Mouse (Mus musculus) gastrocnemius, adult 2 months (tissue): Measurements from ENCODE around the gene Wap. TPM values are rescaled to one million over a fixed set of nuclear protein-coding genes. Genes with fewer than 3 reads are reported as not detected.

Experiments
- DNase-seq: peaks from one replicate; pipeline ENCODE4 v3.0.0; 2022
- H3K27ac ChIP-seq: fragments of 200-600 bp; 2 replicates; pipeline ENCODE4 v1.8.1; 2022; ENCODE audit warnings: mild to moderate bottlenecking
- H3K4me3 ChIP-seq: fragments of 200-600 bp; 2 replicates; pipeline ENCODE4 v1.8.1; 2022; ENCODE audit warnings: mild to moderate bottlenecking, moderate library complexity
- CTCF ChIP-seq: fragments of 200-600 bp; IDR thresholded peaks from 2 replicates; pipeline ENCODE4 v1.8.1; 2022; ENCODE audit warnings: antibody characterized with exemption, mild to moderate bottlenecking, moderate library complexity
- intact Hi-C: fragments of 180-260 bp; cut with DNase I; formaldehyde crosslinking; loops from one replicate; pipeline ENCODE4 v1.15.1; 2025
- total RNA-seq, 2 experiments: library from RNA; stranded (reverse); gene quantifications; 2 replicates each; pipeline ENCODE4 v1.2.3; 2021

Wap gene
- total RNA-seq, 2 experiments from 2014 or later: not detected

GRCm38 (mm10) chr11:6600284-6600944 lies 38.0 kb downstream of the Wap start:
- intact Hi-C loops: no loop called here
- peak; percentile 10 for DNase-seq
- no peak for TF ChIP-seq CTCF
- H3K4me3 ChIP-seq: no peak overlapping the region
- H3K27ac ChIP-seq: no peak overlapping the region

- no peak overlapping the region for H3K4me3 ChIP-seq
- intact Hi-C loops: no loop called here
- H3K27ac ChIP-seq: no peak overlapping the region
- TF ChIP-seq CTCF: no peak
- no peak for DNase-seq
These were observed 38.6 kb downstream of the Wap start for GRCm38 (mm10) chr11:6599831-6600230.

GRCm38 (mm10) chr11:6599011-6599681 lies 39.3 kb downstream of the Wap start:
- DNase-seq: no peak
- intact Hi-C loops: no loop called here
- Histone ChIP-seq H3K4me3 (peak overlapping the region; percentile 11), H3K27ac (peak overlapping the region; percentile 46; the same call in 1 of the 2 replicates)
- no peak for TF ChIP-seq CTCF

GRCm38 (mm10) chr11:6598191-6598889 lies 40.1 kb downstream of the Wap start:
- no peak for TF ChIP-seq CTCF
- DNase-seq: no peak
- intact Hi-C loops: no loop called here
- Histone ChIP-seq H3K27ac (peak overlapping the region; percentile 46; the same call in 1 of the 2 replicates), H3K4me3 (peak overlapping the region; percentile 11; the same call in 1 of the 2 replicates)

- TF ChIP-seq CTCF: no peak
- H3K27ac ChIP-seq: no peak overlapping the region
- DNase-seq: no peak
- intact Hi-C loops: no loop called here
- H3K4me3 ChIP-seq: no peak overlapping the region
These were observed 40.9 kb downstream of the Wap start for GRCm38 (mm10) chr11:6597523-6597922.

GRCm38 (mm10) chr11:6596616-6597015 lies 41.8 kb downstream of the Wap start:
- no peak for DNase-seq
- no peak overlapping the region for H3K27ac ChIP-seq
- intact Hi-C loops: no loop called here
- no peak for TF ChIP-seq CTCF
- H3K4me3 ChIP-seq: no peak overlapping the region

GRCm38 (mm10) chr11:6596205-6596604 lies 42.2 kb downstream of the Wap start:
- intact Hi-C loops: no loop called here
- no peak for TF ChIP-seq CTCF
- Histone ChIP-seq H3K4me3 (no peak overlapping the region), H3K27ac (no peak overlapping the region)
- DNase-seq: no peak

- Histone ChIP-seq H3K4me3 (no peak overlapping the region), H3K27ac (no peak overlapping the region)
- no peak for TF ChIP-seq CTCF
- no peak for DNase-seq
- intact Hi-C loops: no loop called here
These were observed 43.1 kb downstream of the Wap start for GRCm38 (mm10) chr11:6595339-6595738.

GRCm38 (mm10) chr11:6594845-6595244 lies 43.6 kb downstream of the Wap start:
- no peak for TF ChIP-seq CTCF
- H3K4me3 ChIP-seq: no peak overlapping the region
- H3K27ac ChIP-seq: no peak overlapping the region
- no peak for DNase-seq
- intact Hi-C loops: no loop called here

- intact Hi-C loops: no loop called here
These were observed 45.0 kb downstream of the Wap start for GRCm38 (mm10) chr11:6593406-6593805.

GRCm38 (mm10) chr11:6590933-6591675 lies 47.3 kb downstream of the Wap start:
- no peak overlapping the region for H3K4me3 ChIP-seq
- peak; percentile 13 for DNase-seq
- TF ChIP-seq CTCF: no peak
- intact Hi-C loops: no loop called here
- no peak overlapping the region for H3K27ac ChIP-seq

More at GRCm38 (mm10) chr11:6593406-6593805, 45.0 kb downstream of the Wap start:
- Histone ChIP-seq H3K4me3 (no peak overlapping the region), H3K27ac (no peak overlapping the region)
- DNase-seq: no peak
- no peak for TF ChIP-seq CTCF

- intact Hi-C loops: no loop called here
- Histone ChIP-seq H3K4me3 (no peak overlapping the region), H3K27ac (no peak overlapping the region)
- no peak for DNase-seq
- no peak for TF ChIP-seq CTCF
These were observed 48.6 kb downstream of the Wap start for GRCm38 (mm10) chr11:6589838-6590237.

- Histone ChIP-seq H3K27ac (no peak overlapping the region), H3K4me3 (no peak overlapping the region)
- intact Hi-C loops: no loop called here
- TF ChIP-seq CTCF: no peak
- no peak for DNase-seq
These were observed 50.1 kb downstream of the Wap start for GRCm38 (mm10) chr11:6588295-6588694.
